Mouse (Mus musculus) myocyte (in vitro differentiated cells): ENCODE measurements around the gene Gm37240.

ENCODE experiments used
- CEBPB ChIP-seq: IDR thresholded peaks from 2 replicates; pipeline ENCODE4 v1.6.1; 2011; ENCODE audit warnings: mild to moderate bottlenecking, moderate library complexity; ENCODE audit not compliant: poor library complexity, insufficient read depth, severe bottlenecking
- E2F4 ChIP-seq: IDR thresholded peaks from one replicate; pipeline ENCODE4 v1.6.1; 2011; ENCODE audit warnings: mild to moderate bottlenecking, control low read depth, moderate library complexity; ENCODE audit not compliant: insufficient read depth
- MAX ChIP-seq: IDR thresholded peaks from one replicate; pipeline ENCODE4 v1.6.1; 2011; ENCODE audit warnings: low read depth, mild to moderate bottlenecking, control low read depth
- MYOD1 ChIP-seq, 3 experiments: IDR thresholded peaks; one replicate each; pipeline ENCODE4 v1.6.1; 2011; ENCODE audit warnings: control low read depth in 2 of 3, low read depth in 2 of 3, mild to moderate bottlenecking in 2 of 3, moderate library complexity in 1 of 3; ENCODE audit not compliant: insufficient read length in 2 of 3, control insufficient read depth in 1 of 3
- MYOG ChIP-seq, 3 experiments: IDR thresholded peaks; one replicate each; pipeline ENCODE4 v1.6.1; 2011; ENCODE audit warnings: control low read depth in 2 of 3, low read depth in 2 of 3, mild to moderate bottlenecking in 2 of 3; ENCODE audit not compliant: insufficient read length in 2 of 3, control insufficient read depth in 1 of 3, insufficient read depth in 1 of 3
- POLR2A ChIP-seq: IDR thresholded peaks from one replicate; pipeline ENCODE4 v1.6.1; 2011; ENCODE audit warnings: low read depth, mild to moderate bottlenecking, control low read depth, moderate library complexity; ENCODE audit not compliant: insufficient read length
- POLR2AphosphoS2 ChIP-seq: IDR thresholded peaks from one replicate; pipeline ENCODE4 v1.6.1; 2011; ENCODE audit warnings: low read depth, control low read depth; ENCODE audit not compliant: insufficient read length
- REST ChIP-seq: IDR thresholded peaks from one replicate; pipeline ENCODE4 v1.6.1; 2011; ENCODE audit warnings: mild to moderate bottlenecking, control low read depth, moderate library complexity; ENCODE audit not compliant: insufficient read depth, insufficient read length
- SRF ChIP-seq: IDR thresholded peaks from one replicate; pipeline ENCODE4 v1.6.1; 2011; ENCODE audit warnings: low read depth; ENCODE audit not compliant: control insufficient read depth, insufficient read length
- TCF12 ChIP-seq: IDR thresholded peaks from one replicate; pipeline ENCODE4 v1.6.1; 2011; ENCODE audit warnings: mild to moderate bottlenecking, control low read depth; ENCODE audit not compliant: poor library complexity, insufficient read depth, severe bottlenecking
- TCF3 ChIP-seq: IDR thresholded peaks from one replicate; pipeline ENCODE4 v1.6.1; 2011; ENCODE audit warnings: low read depth, control low read depth; ENCODE audit not compliant: insufficient read length
- USF1 ChIP-seq: IDR thresholded peaks from one replicate; pipeline ENCODE4 v1.6.1; 2011; ENCODE audit warnings: low read depth, mild to moderate bottlenecking, control low read depth, moderate library complexity

- TF ChIP-seq SRF (no peak), POLR2A (no peak), CEBPB (no peak), POLR2AphosphoS2 (no peak), MAX (no peak), TCF3 (no peak), MYOD1 (IDR thresholded peaks at IDR 0.05; ENCODE audit: control insufficient read depth in 1 of 3, insufficient read length in 2 of 3, low read depth in 2 of 3) (no peak), MYOG (IDR thresholded peaks at IDR 0.05; ENCODE audit: control insufficient read depth in 1 of 3, insufficient read depth in 1 of 3, insufficient read length in 2 of 3, low read depth in 2 of 3) (no peak), TCF12 (no peak), E2F4 (no peak), REST (no peak), USF1 (no peak)
These were observed 28.9 kb downstream of the Gm37240 start for GRCm38 (mm10) chr3:85858140-85859135.
